Mouse (Mus musculus) left cerebral cortex, adult 9 months (tissue): ENCODE data around the gene Prdm11.

ENCODE experiments used
- DNase-seq, 2 experiments: peaks; one replicate each; pipeline ENCODE4 v3.0.0; 2022; ENCODE audit warnings: low spot score in 2 of 2

Prdm11 gene

DNA sequence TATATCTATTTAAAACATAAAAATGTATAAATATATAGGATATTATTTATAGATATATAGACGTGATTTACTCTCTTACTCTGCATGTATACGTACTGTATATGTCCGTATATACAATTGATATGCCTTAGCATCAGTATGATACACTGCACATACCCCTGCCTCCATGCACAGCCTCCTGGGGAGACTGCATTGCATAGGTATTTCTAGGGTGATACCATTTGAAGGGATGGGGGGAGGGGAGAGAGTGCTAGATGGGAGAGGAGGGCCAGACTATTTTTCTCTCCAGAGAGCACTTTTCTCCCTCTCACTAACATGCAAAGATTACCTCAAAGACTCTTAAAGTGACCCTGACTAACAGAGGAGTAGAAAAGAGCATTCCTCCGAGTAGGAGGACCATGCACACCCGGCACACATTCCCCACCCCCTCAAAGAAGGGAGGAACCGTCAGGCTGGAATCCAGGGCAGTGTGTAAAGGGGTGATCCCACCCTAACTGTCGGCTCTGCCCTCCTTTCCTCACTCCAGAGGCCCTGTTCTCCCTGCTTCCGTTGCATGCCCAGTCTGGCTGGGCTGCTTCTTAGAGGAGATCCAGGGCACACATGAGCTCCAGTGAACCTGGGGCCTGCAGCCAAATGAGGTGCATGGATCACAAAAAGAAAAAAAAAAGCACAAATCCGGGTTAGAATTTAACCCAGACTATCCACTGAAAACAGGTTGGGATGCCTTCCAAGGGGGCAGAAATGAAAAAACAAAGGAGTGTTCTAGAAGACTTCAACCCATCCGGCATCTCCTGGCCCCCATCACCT, 78.7 kb downstream of the Prdm11 start:
- no peak for DNase-seq

GRCm38 (mm10) chr2:92966257-92966656, 79.7 kb downstream of the Prdm11 start:
- no peak for DNase-seq

- no peak for DNase-seq
Observed at GRCm38 (mm10) chr2:92964345-92964744, 81.6 kb downstream of the Prdm11 start.

GRCm38 (mm10) chr2:92958640-92959039, 87.3 kb downstream of the Prdm11 start:
- peak in 1 of 2 experiments; percentile 59 for DNase-seq

DNA sequence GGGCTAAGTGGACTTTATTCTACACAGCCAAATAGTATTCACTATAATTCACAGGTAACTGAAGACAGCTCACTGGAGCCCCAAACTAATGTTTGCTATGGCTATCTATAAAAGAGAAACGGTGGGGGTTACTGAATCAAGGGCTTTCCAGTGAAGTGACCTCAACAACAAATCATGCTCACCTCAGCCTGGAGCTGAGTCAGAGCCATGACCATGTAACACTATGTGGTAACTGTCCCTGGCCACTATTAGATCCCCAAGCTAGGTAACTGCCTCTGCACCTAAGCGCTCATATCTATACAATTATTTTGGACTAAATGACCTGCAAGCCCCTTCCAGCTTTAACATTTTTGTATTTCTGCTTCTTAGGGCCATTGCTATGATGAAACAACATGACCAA, 89.0 kb downstream of the Prdm11 start:
- DNase-seq = no peak

GRCm38 (mm10) chr2:92954404-92955114, 91.4 kb downstream of the Prdm11 start:
- peak in 1 of 2 experiments; percentile 82 for DNase-seq

DNA sequence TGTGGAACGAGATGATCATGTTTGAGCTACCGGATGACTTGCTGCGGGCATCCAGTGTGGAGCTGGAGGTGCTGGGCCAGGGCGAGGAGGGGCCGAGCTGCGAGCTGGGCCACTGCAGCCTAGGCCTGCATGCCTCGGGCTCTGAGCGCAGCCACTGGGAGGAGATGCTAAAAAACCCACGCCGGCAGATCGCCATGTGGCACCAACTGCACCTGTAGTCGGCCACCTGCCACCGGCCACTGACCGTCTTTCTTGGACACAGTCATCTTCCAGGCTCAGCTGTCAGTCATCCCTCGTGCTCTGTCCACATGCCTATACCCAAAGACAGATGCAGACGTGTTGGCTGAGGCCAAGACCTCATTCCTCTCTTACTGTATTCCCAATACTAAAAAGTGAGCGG, 92.5 kb downstream of the Prdm11 start:
- DNase-seq = no peak

DNA sequence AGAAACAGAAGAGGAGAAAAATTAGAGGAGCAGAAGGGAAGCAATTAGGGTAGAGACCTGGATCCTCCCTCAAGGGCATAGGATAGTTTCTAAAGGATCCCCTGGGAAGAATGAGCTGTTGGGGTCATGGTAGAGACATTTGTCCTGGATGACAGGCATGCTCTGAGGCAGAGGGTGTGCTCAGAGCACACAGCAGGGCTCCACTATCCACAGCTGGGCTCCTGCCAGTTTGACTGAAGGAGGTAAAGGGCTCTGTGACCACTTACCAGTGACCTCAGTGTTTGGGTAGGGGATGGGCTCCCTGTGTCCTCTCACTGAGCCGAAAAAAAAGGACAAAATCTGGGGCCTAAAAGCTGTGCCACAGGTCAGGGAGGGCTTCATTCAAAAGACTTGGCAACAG, 96.4 kb downstream of the Prdm11 start:
- no peak for DNase-seq

- no peak for DNase-seq
Observed at GRCm38 (mm10) chr2:92948699-92949300, 97.2 kb downstream of the Prdm11 start.

GRCm38 (mm10) chr2:92947981-92948698, 97.8 kb downstream of the Prdm11 start:
- DNase-seq = peak in 1 of 2 experiments; percentile 39

DNA sequence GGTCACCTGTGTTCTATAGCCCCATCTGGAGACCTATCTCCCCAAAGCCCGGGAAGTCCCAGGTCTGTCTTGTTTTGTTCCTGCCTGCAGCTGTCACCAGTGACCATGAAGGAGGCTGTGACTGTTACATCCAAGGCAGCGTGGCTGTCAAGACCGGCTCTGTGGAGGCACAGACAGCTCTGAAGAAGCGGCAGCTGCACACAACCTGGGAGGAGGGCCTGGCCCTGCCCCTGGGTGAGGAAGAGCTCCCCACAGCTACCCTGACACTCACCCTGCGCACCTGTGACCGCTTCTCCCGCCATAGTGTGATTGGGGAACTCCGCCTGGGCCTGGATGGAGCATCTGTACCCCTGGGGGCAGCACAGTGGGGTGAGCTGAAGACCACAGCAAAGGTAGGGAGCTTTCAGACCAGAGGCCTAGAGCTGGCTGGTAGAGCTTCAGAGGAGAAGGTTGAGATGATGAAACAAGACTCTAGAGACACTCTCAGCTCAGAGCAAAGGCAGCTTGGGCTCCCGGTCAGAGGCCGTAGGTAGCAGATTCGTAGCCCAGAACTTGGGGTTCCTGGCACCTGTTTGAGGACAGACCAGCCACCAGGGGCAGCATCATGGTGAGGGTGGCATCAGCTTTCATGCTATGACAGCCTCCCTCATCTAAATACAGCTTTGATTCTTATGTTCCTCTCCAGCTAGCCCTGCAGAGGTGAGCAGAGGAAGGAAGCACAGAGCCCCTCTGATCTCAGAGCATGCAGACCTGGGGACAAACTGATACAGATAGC, 100.0 kb downstream of the Prdm11 start:
- DNase-seq = no peak

DNA sequence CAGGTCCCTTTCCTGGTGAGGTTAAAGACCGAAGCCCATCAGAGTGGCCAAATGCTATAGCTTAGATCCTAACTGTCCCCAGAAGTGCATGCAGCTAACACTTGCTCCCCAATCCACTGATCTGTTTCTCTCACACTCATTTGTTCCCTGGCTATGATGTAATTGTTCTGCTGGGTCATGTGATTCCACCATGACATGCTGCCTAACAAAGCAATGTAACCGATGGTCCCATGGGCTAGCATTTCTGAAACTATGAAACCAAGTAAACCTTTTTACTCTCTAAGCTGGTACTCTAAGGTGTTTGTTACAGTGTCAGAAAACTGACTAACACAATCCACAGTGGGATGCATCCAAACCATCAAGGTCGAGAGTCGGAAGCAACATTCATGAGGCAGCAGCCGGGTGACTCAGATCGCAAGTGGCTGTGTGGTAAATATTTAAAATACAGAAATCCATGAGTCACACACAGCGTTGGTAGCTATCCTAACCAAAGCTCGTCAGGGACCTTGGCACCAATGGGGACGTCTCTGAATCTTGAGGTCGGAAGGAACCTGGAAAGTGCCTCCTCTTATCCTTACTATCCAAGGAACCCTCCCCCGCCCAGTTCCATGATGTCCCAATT, 100.7 kb downstream of the Prdm11 start:
- no peak for DNase-seq

GRCm38 (mm10) chr2:92944356-92944755, 101.6 kb downstream of the Prdm11 start:
- no peak for DNase-seq

GRCm38 (mm10) chr2:92943406-92943805, 102.6 kb downstream of the Prdm11 start:
- no peak for DNase-seq

GRCm38 (mm10) chr2:92941463-92941862, 104.5 kb downstream of the Prdm11 start:
- no peak for DNase-seq

DNA sequence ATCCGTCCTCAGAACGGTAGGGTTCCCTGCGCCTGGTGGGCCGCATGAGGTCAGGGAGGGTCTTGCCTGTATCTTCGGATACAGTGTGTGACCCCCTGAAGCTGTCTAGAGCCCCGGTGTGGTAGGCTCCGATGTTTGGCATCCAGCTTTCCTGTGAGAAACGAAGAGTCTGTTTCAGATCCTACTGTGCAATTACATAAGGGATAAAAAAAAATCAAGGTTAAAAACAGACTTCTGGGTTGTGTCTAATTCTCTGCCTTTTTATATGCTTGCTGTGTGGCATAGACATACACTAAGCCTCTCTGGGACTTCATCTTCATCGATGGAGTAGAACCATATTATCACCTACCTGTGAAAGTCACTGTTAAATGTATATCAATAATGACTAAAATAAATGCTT, 105.0 kb downstream of the Prdm11 start:
- no peak for DNase-seq

- no peak for DNase-seq
Observed at GRCm38 (mm10) chr2:92938827-92939226, 107.1 kb downstream of the Prdm11 start.

DNA sequence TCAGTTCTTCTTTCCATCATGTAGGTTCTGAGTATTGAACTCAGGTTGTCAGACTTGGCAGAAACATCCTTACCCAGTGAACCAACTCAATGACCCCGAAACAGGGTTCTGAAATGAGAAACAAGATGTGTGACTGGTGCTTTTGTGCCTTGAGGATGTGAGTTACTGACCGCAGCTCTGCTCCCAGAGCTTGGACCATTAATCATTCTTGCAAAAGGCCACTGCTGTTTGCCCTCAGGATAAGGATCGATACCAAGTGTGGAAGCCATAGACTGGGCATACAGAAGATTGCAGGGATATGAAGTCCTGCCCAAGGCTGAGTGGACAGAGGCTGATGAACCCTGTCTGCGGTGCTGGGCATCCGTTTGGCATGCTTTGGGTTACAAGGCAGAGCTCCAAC, 107.9 kb downstream of the Prdm11 start:
- no peak for DNase-seq

DNA sequence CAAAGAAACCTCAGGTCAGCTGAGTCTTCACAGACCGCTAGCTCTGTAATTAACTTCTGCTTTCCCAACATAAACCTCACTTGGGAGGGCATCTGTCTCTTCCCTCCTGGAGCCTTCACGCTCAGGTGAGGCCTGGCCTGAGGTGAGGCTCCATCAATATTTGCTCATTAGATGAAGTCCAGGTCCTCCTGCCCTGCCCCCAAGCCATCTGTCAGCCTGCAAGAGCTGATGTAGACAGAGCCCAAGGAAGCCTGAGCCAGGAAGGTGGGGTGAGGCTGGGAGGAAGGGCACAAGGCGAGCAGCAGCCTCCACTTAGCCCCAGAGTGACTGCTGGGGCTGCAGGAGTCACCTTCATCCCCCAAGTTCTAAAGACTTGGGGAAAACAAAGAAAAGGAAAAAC, 110.5 kb downstream of the Prdm11 start:
- no peak for DNase-seq

DNA sequence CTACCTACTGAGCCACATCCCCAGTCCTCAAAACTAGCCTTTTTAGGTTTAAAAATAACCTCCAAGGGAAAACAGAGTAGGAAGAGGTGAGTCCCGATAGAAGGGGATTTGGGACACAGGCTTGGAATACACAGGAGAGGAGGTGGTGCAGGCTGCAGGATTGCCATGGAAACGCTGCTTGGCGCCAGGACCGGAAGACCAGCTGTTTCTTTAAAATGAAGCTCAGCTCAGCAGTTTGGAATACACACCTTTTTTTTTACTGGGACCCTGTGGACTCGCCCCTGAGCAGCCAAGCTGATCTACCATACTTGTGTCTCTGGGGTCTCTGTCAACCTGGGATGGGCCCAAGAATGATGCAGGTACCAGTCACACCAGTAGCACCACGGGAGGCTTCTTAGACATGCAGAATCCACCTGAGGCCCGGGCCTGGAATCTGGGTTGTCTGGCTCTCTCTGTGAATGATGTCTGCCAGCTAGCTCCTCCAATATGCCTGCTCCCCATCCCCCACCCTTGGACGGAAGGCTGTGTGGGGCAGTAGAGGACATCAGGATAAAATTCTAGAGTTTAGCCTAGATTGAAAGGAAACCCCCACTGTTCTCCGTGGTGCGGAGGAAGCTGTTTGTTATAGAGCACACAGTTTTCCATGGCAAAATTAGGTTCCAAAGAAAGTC, 111.5 kb downstream of the Prdm11 start:
- peak; percentile 66 to 86 for DNase-seq
